Mouse (Mus musculus): ENCODE results near the gene C9orf72. TPM values are rescaled to one million over a fixed set of nuclear protein-coding genes. Genes with fewer than 3 reads are reported as not detected.
"Not testable (repeated sequence)": the region's sequence is repeated elsewhere in the genome, so short reads cannot be mapped to it uniquely, and the experiment has no call there.

The C9orf72 gene
- 10 to 100 TPM; 12.5 TPM for total RNA-seq (2021)
- long read RNA-seq, experiment 1, transcript C9orf72-203 (11 exons, 3,193 nt): major isoform, 13 of 15 reads
- long read RNA-seq, experiment 1, partial matches to known transcripts: 1 of 15 reads
- long read RNA-seq, experiment 1, other reads (novel, unspliced or antisense): 1 of 15 reads
- long read RNA-seq, experiment 2, transcript C9orf72-203 (11 exons, 3,193 nt): major isoform, 15 of 26 reads
- long read RNA-seq, experiment 2, partial matches to known transcripts: 7 of 26 reads
- long read RNA-seq, experiment 2, other reads (novel, unspliced or antisense): 4 of 26 reads

- DNase-seq (ENCODE audit: low spot score): peak; percentile 96
These were observed at the start of gene C9orf72 for GRCm38 (mm10) chr4:35225734-35226495. C9orf72 (minus strand) TSS chr4:35226175.

- no peak for DNase-seq (ENCODE audit: low spot score)
These were observed 33.0 kb upstream of the C9orf72 start for GRCm38 (mm10) chr4:35259006-35259405.

GRCm38 (mm10) chr4:35244023-35244422 lies 18.0 kb upstream of the C9orf72 start:
- no peak for DNase-seq (ENCODE audit: low spot score)

- DNase-seq (ENCODE audit: low spot score): no peak
These were observed 15.8 kb upstream of the C9orf72 start for GRCm38 (mm10) chr4:35241735-35242134.

- DNase-seq (ENCODE audit: low spot score): no peak
These were observed 12.7 kb upstream of the C9orf72 start for GRCm38 (mm10) chr4:35238696-35239095.

GRCm38 (mm10) chr4:35238240-35238639 lies 12.3 kb upstream of the C9orf72 start:
- not testable (repeated sequence) for DNase-seq (ENCODE audit: low spot score)

GRCm38 (mm10) chr4:35236313-35236712 lies 10.3 kb upstream of the C9orf72 start:
- no peak for DNase-seq (ENCODE audit: low spot score)

GRCm38 (mm10) chr4:35228260-35228659 lies 2.3 kb upstream of the C9orf72 start:
- no peak for DNase-seq (ENCODE audit: low spot score)

- no peak for DNase-seq (ENCODE audit: low spot score)
These were observed 569 bp upstream of the C9orf72 start for GRCm38 (mm10) chr4:35226496-35226992.

GRCm38 (mm10) chr4:35225141-35225733 lies 738 bp downstream of the C9orf72 start:
- DNase-seq (ENCODE audit: low spot score): peak; percentile 11

- DNase-seq (ENCODE audit: low spot score): no peak
These were observed 1.9 kb downstream of the C9orf72 start for GRCm38 (mm10) chr4:35224101-35224500.

GRCm38 (mm10) chr4:35223376-35223988 lies 2.5 kb downstream of the C9orf72 start:
- DNase-seq (ENCODE audit: low spot score): no peak

- no peak for DNase-seq (ENCODE audit: low spot score)
These were observed 4.1 kb downstream of the C9orf72 start for GRCm38 (mm10) chr4:35221903-35222302.

- DNase-seq (ENCODE audit: low spot score): no peak
These were observed 4.8 kb downstream of the C9orf72 start for GRCm38 (mm10) chr4:35221131-35221530.

GRCm38 (mm10) chr4:35220108-35220731 lies 5.8 kb downstream of the C9orf72 start:
- DNase-seq (ENCODE audit: low spot score): no peak

GRCm38 (mm10) chr4:35204659-35205058 lies 21.3 kb downstream of the C9orf72 start:
- no peak for DNase-seq (ENCODE audit: low spot score)

- DNase-seq (ENCODE audit: low spot score): no peak
These were observed 22.3 kb downstream of the C9orf72 start for GRCm38 (mm10) chr4:35203724-35204123.

GRCm38 (mm10) chr4:35201700-35202099 lies 24.3 kb downstream of the C9orf72 start:
- no peak for DNase-seq (ENCODE audit: low spot score)

- no peak for DNase-seq (ENCODE audit: low spot score)
These were observed 33.2 kb downstream of the C9orf72 start for GRCm38 (mm10) chr4:35192725-35193124.

- DNase-seq (ENCODE audit: low spot score): no peak
These were observed 36.2 kb downstream of the C9orf72 start for GRCm38 (mm10) chr4:35189794-35190193.

GRCm38 (mm10) chr4:35187617-35188326 lies 38.2 kb downstream of the C9orf72 start:
- no peak for DNase-seq (ENCODE audit: low spot score)
